In the genomic region with DNA sequence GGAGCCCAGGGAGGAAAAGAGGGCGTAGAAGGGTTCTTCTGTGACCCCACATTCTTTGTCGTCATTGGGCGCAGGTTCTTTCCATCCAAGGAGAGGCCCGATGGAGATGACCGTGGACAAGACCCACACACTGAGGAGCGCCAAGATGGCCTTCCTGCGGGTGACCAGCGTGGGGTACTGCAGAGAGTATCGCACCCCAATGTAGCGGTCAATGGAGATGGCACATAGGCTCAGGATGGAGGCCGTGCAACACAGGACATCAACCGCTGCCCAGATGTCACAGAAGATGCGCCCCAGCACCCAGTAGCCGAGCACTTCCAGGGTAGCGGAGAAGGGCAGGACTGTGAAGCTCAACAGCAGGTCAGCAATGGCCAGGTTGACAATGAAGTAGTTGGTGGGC, we compare ENCODE assay signal across 9 mouse cellular contexts.
DNase-seq lines count a peak whose midpoint lies in the region; ATAC-seq lines count a peak whose summit lies in the region.
"Had no signal": no experiment of that assay in that cellular context is flagged by ENCODE, and none has a peak within 500 bp of the region (broad histone marks: within the 10 kb centered on the region; RNA-seq: fewer than 3 reads in every experiment).

No protein-coding gene starts in this region.

- H3K4me1 ChIP-seq in forebrain, embryonic 12.5 days = 0 out of 2 replicates have a peak, but pooled peaks cover 4% of the 10 kb centered on the region
- H3K4me1 ChIP-seq in forebrain, embryonic 11.5 days (replicated peaks; ENCODE audit: control insufficient read depth, insufficient read depth, low read length) = 0 out of 2 replicates have a peak, but pooled peaks cover 4% of the 10 kb centered on the region
- H3K4me1 ChIP-seq in lung, embryonic 15.5 days = 0 out of 2 replicates have a peak, but pooled peaks cover 11% of the 10 kb centered on the region
- peaks cover 8% of the 10 kb centered on the region; the same call in 1 of the 2 replicates for H3K4me1 ChIP-seq in limb, embryonic 10.5 days
- peaks cover 14% of the 10 kb centered on the region for H3K4me1 ChIP-seq in neural tube, embryonic 15.5 days

- H3K9me3 ChIP-seq in forebrain, embryonic 12.5 days = no peaks in the 10 kb centered on the region
- H3K9me3 ChIP-seq in forebrain, embryonic 11.5 days (ENCODE audit: control insufficient read depth, low read length) = no peaks in the 10 kb centered on the region
- H3K9me3 ChIP-seq in lung, embryonic 15.5 days = no peaks in the 10 kb centered on the region
- no peaks in the 10 kb centered on the region for H3K9me3 ChIP-seq in limb, embryonic 10.5 days (replicated peaks)
- no peaks in the 10 kb centered on the region for H3K9me3 ChIP-seq in neural tube, embryonic 15.5 days (replicated peaks)

- no peak overlapping the region for H3K27ac ChIP-seq in forebrain, embryonic 12.5 days
- no peak overlapping the region for H3K27ac ChIP-seq in forebrain, embryonic 11.5 days (ENCODE audit: low read depth, low read length)
- no peak overlapping the region for H3K27ac ChIP-seq in lung, embryonic 15.5 days
- no peak overlapping the region for H3K27ac ChIP-seq in limb, embryonic 10.5 days
- no peak overlapping the region for H3K27ac ChIP-seq in neural tube, embryonic 15.5 days (replicated peaks)

- no peaks in the 10 kb centered on the region for H3K36me3 ChIP-seq in forebrain, embryonic 12.5 days (replicated peaks)
- H3K36me3 ChIP-seq in forebrain, embryonic 11.5 days (ENCODE audit: control insufficient read depth, insufficient read depth, low read length) = no peaks in the 10 kb centered on the region
- H3K36me3 ChIP-seq in lung, embryonic 15.5 days = no peaks in the 10 kb centered on the region
- H3K36me3 ChIP-seq in limb, embryonic 10.5 days = no peaks in the 10 kb centered on the region
- H3K36me3 ChIP-seq in neural tube, embryonic 15.5 days = no peaks in the 10 kb centered on the region

- WGBS in forebrain, embryonic 12.5 days = 93% methylated on average over 15 of the region's 15 CpGs
- WGBS in forebrain, embryonic 11.5 days = 92% methylated on average over 15 of the region's 15 CpGs
- WGBS in lung, embryonic 15.5 days = 93% methylated on average over 15 of the region's 15 CpGs
- WGBS in limb, embryonic 10.5 days = 93% methylated on average over 15 of the region's 15 CpGs
- WGBS in neural tube, embryonic 15.5 days = 96% methylated on average over 15 of the region's 15 CpGs

- peak overlapping the region; percentile 55; the same call in 1 of the 2 replicates for H3K4me3 ChIP-seq in forebrain, embryonic 12.5 days (replicated peaks)
- H3K4me3 ChIP-seq in forebrain, embryonic 11.5 days (ENCODE audit: low read depth, low read length) = no peak overlapping the region
- H3K4me3 ChIP-seq in lung, embryonic 15.5 days = peak overlapping the region; percentile 55
- peak overlapping the region; percentile 60 for H3K4me3 ChIP-seq in limb, embryonic 10.5 days
- peak overlapping the region; percentile 60 for H3K4me3 ChIP-seq in neural tube, embryonic 15.5 days (replicated peaks)

- peaks cover 40% of the 10 kb centered on the region for H3K27me3 ChIP-seq in forebrain, embryonic 12.5 days
- peaks cover 16% of the 10 kb centered on the region for H3K27me3 ChIP-seq in forebrain, embryonic 11.5 days (ENCODE audit: control insufficient read depth, insufficient read depth, low read length)
- H3K27me3 ChIP-seq in lung, embryonic 15.5 days = peaks cover 25% of the 10 kb centered on the region
- H3K27me3 ChIP-seq in limb, embryonic 10.5 days (ENCODE audit: low read depth, poor library complexity, severe bottlenecking) = peaks cover 48% of the 10 kb centered on the region
- H3K27me3 ChIP-seq in neural tube, embryonic 15.5 days (replicated peaks) = peaks cover 10% of the 10 kb centered on the region; the same call in 1 of the 2 replicates

- peak overlapping the region; percentile 77 for H3K4me2 ChIP-seq in forebrain, embryonic 12.5 days
- H3K4me2 ChIP-seq in forebrain, embryonic 11.5 days (ENCODE audit: low read depth, low read length, severe bottlenecking) = no peak overlapping the region; the same call in 1 of the 2 replicates
- H3K4me2 ChIP-seq in lung, embryonic 15.5 days = peak overlapping the region; percentile 82
- peak overlapping the region; percentile 86 for H3K4me2 ChIP-seq in neural tube, embryonic 15.5 days

- H3K9ac ChIP-seq in forebrain, embryonic 12.5 days = no peak overlapping the region
- no peak overlapping the region for H3K9ac ChIP-seq in forebrain, embryonic 11.5 days (ENCODE audit: low read length)
- no peak overlapping the region for H3K9ac ChIP-seq in lung, embryonic 15.5 days
- no peak overlapping the region for H3K9ac ChIP-seq in neural tube, embryonic 15.5 days (replicated peaks)

- no peak; the same call in 1 of the 2 replicates for ATAC-seq in forebrain, embryonic 12.5 days (ENCODE audit: low FRiP score)
- no peak for ATAC-seq in forebrain, embryonic 11.5 days (replicated peaks; ENCODE audit: low FRiP score)
- 0 out of 2 replicates have a peak, but pooled peaks have one; percentile 5 for ATAC-seq in lung, embryonic 15.5 days (ENCODE audit: borderline replicate concordance, extremely low read depth, low FRiP score, low TSS enrichment)
- no peak for ATAC-seq in neural tube, embryonic 15.5 days (ENCODE audit: low FRiP score)
- ATAC-seq: inflammation-experienced regulatory T-cells, adult 6 months had no signal

- DNase-seq in forebrain, embryonic 11.5 days (ENCODE audit: low spot score) = no peak
- DNase-seq in lung, postnatal 14 days = no peak
- no peak for DNase-seq in limb, embryonic 10.5 days (ENCODE audit: low spot score)
- no peak for DNase-seq in urinary bladder, adult 2 months (ENCODE audit: low spot score)
- DNase-seq in right cerebral cortex, postnatal 10 days (ENCODE audit: low spot score in 2 of 2) = no peak
